Mouse (Mus musculus): ENCODE data around the gene Gm6351.
"Not testable (repeated sequence)": the region's sequence is repeated elsewhere in the genome, so short reads cannot be mapped to it uniquely, and the experiment has no call there.

Gm6351 gene
- long read RNA-seq, experiment 1 = 0 reads
- long read RNA-seq, experiment 2 = 0 reads

- intact Hi-C loops (cut with DNase I) = not testable (repeated sequence)
Measured at GRCm38 (mm10) chr5:94076085-94076484, at the start of gene Gm6351. TSS of gene Gm6351 (plus strand) at chr5:94076385.

GRCm38 (mm10) chr5:94070445-94070844, 5.7 kb upstream of the Gm6351 start, which contains the start of gene BC061212:
TSS of gene BC061212 (minus strand) at chr5:94070545.
- intact Hi-C loops (cut with DNase I) = not testable (repeated sequence)
